Mouse (Mus musculus) lung, embryonic 14.5 days (tissue): ENCODE results near the gene Ccdc125. TPM values are rescaled to one million over a fixed set of nuclear protein-coding genes. Genes with fewer than 3 reads are reported as not detected.

Experiments
- ATAC-seq: fragments of 200-750 bp; cut with Nextera tagmentation; 2 replicates; pipeline ENCODE4 v1.8.0; 2017; ENCODE audit warnings: mild to moderate bottlenecking, moderate TSS enrichment, moderate library complexity; ENCODE audit not compliant: insufficient read depth
- DNase-seq: peaks from one replicate; pipeline ENCODE4 v3.0.0-alpha.2; 2015
- H3K27ac ChIP-seq: fragments of 300-500 bp; sonication (generic); 2 replicates; pipeline ENCODE4 v1.5.1; 2014; ENCODE audit warnings: low read depth, mild to moderate bottlenecking, moderate library complexity
- H3K27me3 ChIP-seq: fragments of 300-500 bp; sonication (generic); 2 replicates; pipeline ENCODE4 v1.6.1; 2014; ENCODE audit warnings: low read length, control low read depth; ENCODE audit not compliant: insufficient read depth
- H3K36me3 ChIP-seq: fragments of 300-500 bp; sonication (generic); 2 replicates; pipeline ENCODE4 v1.6.1; 2014; ENCODE audit warnings: control low read depth; ENCODE audit not compliant: insufficient read depth
- H3K4me1 ChIP-seq: fragments of 300-500 bp; sonication (generic); 2 replicates; pipeline ENCODE4 v1.6.1; 2014; ENCODE audit warnings: antibody characterized with exemption, control low read depth; ENCODE audit not compliant: insufficient read depth
- H3K4me2 ChIP-seq: fragments of 300-500 bp; sonication (generic); 2 replicates; pipeline ENCODE4 v1.6.1; 2014; ENCODE audit warnings: mild to moderate bottlenecking
- H3K4me3 ChIP-seq: fragments of 300-500 bp; sonication (generic); 2 replicates; pipeline ENCODE4 v1.5.1; 2014; ENCODE audit warnings: low read depth, low read length
- H3K9ac ChIP-seq: fragments of 300-500 bp; sonication (generic); 2 replicates; pipeline ENCODE4 v1.6.1; 2014
- H3K9me3 ChIP-seq: fragments of 300-500 bp; sonication (generic); 2 replicates; pipeline ENCODE4 v1.6.1; 2016; ENCODE audit warnings: low read depth, low read length, control low read depth
- CTCF ChIP-seq: IDR thresholded peaks from 2 replicates; pipeline ENCODE4 v1.5.1; 2016; ENCODE audit warnings: antibody characterized with exemption, low read depth
- WGBS: fragments of 180-500 bp; shearing (Covaris S2); extraction: QIAGEN DNeasy Blood & Tissue Kit; methylation state at CpG from one replicate; pipeline ENCODE4 v1.1.7; 2014; 5-methylcytosine and 5-hydroxymethylcytosine counted together
- polyA plus RNA-seq: library from polyadenylated mRNA; unstranded; fragments of >200 nt; fragmentation: Nextera tagmentation; extraction: Ambion mirVana; gene quantifications from 2 replicates; pipeline ENCODE4 v1.2.1, GENCODE M21; 2014

Gene Ccdc125
- polyA plus RNA-seq, 1 experiment from 2014 or later, result 11.1 TPM

GRCm38 (mm10) chr13:100651439-100652186, 17.9 kb upstream of the Ccdc125 start, which contains the start of gene Taf9:
TSS of gene Taf9 (plus strand) at chr13:100651579.
- Histone ChIP-seq H3K9me3 (no peaks in the 10 kb centered on the region), H3K9ac (peak within 1 kb of the TSS; percentile 87), H3K4me2 (peak within 1 kb of the TSS; percentile 71), H3K36me3 (peaks cover 18% of the 10 kb centered on the region; the same call in 1 of the 2 replicates), H3K27ac (peak within 1 kb of the TSS; percentile 95), H3K4me1 (peaks cover 3% of the 10 kb centered on the region; the same call in 1 of the 2 replicates), H3K27me3 (no peaks in the 10 kb centered on the region), H3K4me3 (peak within 1 kb of the TSS; percentile 95)
- ATAC-seq (peak; percentile 70; the same call in 1 of the 2 replicates), DNase-seq (peak; percentile 12)
- no peak for TF ChIP-seq CTCF
- WGBS, result under 1% methylated on average over 63 of the region's 63 CpGs

DNA sequence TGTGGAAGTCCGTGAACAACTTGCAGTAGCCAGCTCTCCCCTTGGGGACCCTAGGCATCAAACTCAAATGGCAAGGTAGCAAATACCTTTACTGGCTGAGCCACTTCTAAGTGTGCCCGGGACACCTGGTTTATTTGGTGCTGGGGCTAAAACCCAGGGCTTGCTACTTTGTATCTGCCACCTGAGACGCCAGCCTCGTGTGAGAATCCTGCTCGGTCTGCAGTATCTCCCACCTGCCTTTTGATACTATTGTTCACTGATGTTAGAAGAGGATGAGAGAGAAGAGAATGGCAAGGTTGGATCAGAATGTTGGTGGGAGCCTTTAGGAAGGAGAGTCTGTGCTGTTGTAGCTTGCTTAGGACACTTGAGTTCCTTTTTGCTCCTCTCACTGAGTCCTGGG, 11.4 kb upstream of the Ccdc125 start:
- no peak overlapping the region for H3K27ac ChIP-seq
- peaks cover 11% of the 10 kb centered on the region; the same call in 1 of the 2 replicates for H3K36me3 ChIP-seq
- DNase-seq (no peak), ATAC-seq (no peak)
- no peaks in the 10 kb centered on the region for H3K4me1 ChIP-seq
- H3K4me2 ChIP-seq, result no peak overlapping the region
- no peaks in the 10 kb centered on the region for H3K27me3 ChIP-seq
- H3K9ac ChIP-seq, result no peak overlapping the region
- no peak overlapping the region for H3K4me3 ChIP-seq
- WGBS, result 83% methylated on average over 5 of the region's 5 CpGs
- H3K9me3 ChIP-seq, result no peaks in the 10 kb centered on the region
- TF ChIP-seq CTCF, result no peak

- H3K27ac ChIP-seq, result no peak overlapping the region
- peak; percentile 90 for TF ChIP-seq CTCF
- H3K27me3 ChIP-seq, result no peaks in the 10 kb centered on the region
- WGBS, result 47% methylated on average over 4 of the region's 4 CpGs
- ATAC-seq, result peak; percentile 62; the same call in 1 of the 2 replicates
- peaks cover 15% of the 10 kb centered on the region; the same call in 1 of the 2 replicates for H3K36me3 ChIP-seq
- H3K4me1 ChIP-seq, result no peaks in the 10 kb centered on the region
- no peak overlapping the region for H3K9ac ChIP-seq
- no peak overlapping the region for H3K4me3 ChIP-seq
- no peaks in the 10 kb centered on the region for H3K9me3 ChIP-seq
- no peak overlapping the region for H3K4me2 ChIP-seq
- peak; percentile 87 for DNase-seq
Observed at GRCm38 (mm10) chr13:100659864-100660456, 9.6 kb upstream of the Ccdc125 start.

GRCm38 (mm10) chr13:100670181-100670741, 744 bp downstream of the Ccdc125 start:
- Histone ChIP-seq H3K27ac (peak overlapping the region; percentile 87), H3K4me1 (no peaks in the 10 kb centered on the region), H3K27me3 (no peaks in the 10 kb centered on the region), H3K9ac (peak overlapping the region; percentile 75), H3K36me3 (peaks cover 14% of the 10 kb centered on the region), H3K9me3 (no peaks in the 10 kb centered on the region), H3K4me2 (peak overlapping the region; percentile 82), H3K4me3 (peak overlapping the region; percentile 61)
- peak; percentile 40 for DNase-seq
- ATAC-seq, result no peak
- WGBS, result 33% methylated on average over 9 of the region's 9 CpGs
- TF ChIP-seq CTCF, result no peak

DNA sequence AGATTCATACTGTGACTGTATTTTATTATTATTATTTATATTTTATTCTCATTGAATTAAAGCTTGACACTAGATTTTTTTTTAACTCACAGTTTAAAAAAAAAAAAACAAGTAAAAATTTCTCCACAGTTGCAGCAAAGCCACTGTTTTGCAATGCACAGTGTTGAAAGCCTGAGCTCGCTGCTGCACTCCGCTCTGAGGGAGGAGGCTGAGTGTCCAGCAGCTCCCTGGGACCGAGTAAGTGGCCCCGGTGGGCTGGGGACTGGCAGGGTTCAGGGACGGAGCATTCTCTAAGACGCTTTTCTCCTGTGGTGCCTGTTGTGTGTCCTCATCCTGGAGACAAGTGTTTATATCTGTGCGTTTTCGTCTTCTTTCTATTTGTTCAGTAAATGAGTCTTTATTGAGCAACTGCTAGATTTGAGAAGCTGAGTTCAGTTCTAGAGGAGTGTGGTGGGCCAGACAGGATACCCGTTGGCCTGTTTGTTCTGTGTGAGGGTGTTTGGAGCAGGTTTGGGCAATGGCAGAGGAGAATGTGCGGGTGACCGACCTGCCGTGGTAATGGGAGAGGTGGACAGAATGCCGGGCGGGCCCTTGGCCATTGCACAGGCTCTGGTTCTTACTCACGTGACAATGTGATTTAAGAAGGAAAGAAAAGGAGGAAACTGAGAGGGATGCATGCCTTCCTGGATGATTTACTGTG, 6.6 kb downstream of the Ccdc125 start:
- ATAC-seq (no peak), DNase-seq (no peak)
- no peak overlapping the region for H3K4me2 ChIP-seq
- H3K9ac ChIP-seq, result no peak overlapping the region
- 79% methylated on average over 15 of the region's 15 CpGs for WGBS
- no peaks in the 10 kb centered on the region for H3K27me3 ChIP-seq
- TF ChIP-seq CTCF, result no peak
- H3K4me1 ChIP-seq, result no peaks in the 10 kb centered on the region
- H3K36me3 ChIP-seq, result no peaks in the 10 kb centered on the region
- no peak overlapping the region for H3K27ac ChIP-seq
- no peak overlapping the region for H3K4me3 ChIP-seq
- H3K9me3 ChIP-seq, result no peaks in the 10 kb centered on the region

DNA sequence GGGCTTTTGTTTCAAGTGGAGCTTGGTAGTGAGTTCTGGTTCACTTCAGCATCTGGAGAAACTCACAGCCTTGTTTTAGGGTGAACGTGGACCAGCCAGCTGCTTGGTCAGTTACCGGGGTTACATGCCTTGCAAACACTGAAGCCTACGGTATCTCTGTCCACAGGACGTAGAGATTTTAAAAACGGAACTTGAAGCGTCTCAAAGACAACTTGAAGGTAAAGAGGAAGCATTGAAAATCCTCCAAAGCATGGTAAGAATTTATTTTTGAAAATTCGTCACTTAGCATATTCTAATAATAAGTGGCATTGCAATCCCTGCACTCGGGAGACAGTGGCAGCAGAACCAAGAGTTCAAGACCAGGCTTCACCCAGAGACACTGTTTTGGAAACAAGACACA, 12.1 kb downstream of the Ccdc125 start:
- no peaks in the 10 kb centered on the region for H3K27me3 ChIP-seq
- no peak for TF ChIP-seq CTCF
- H3K36me3 ChIP-seq, result no peaks in the 10 kb centered on the region
- H3K27ac ChIP-seq, result no peak overlapping the region
- DNase-seq, result no peak
- no peak overlapping the region for H3K9ac ChIP-seq
- no peaks in the 10 kb centered on the region for H3K9me3 ChIP-seq
- 83% methylated on average over 8 of the region's 8 CpGs for WGBS
- no peak for ATAC-seq
- no peak overlapping the region for H3K4me2 ChIP-seq
- H3K4me1 ChIP-seq, result no peaks in the 10 kb centered on the region
- H3K4me3 ChIP-seq, result no peak overlapping the region
